Mouse (Mus musculus): ENCODE data around the gene Mdm2. TPM values are rescaled to one million over a fixed set of nuclear protein-coding genes. Genes with fewer than 3 reads are reported as not detected.

Gene Mdm2
- total and polyA plus RNA-seq, 3 experiments: 35.3 to 601 (median 42.2) TPM

DNA sequence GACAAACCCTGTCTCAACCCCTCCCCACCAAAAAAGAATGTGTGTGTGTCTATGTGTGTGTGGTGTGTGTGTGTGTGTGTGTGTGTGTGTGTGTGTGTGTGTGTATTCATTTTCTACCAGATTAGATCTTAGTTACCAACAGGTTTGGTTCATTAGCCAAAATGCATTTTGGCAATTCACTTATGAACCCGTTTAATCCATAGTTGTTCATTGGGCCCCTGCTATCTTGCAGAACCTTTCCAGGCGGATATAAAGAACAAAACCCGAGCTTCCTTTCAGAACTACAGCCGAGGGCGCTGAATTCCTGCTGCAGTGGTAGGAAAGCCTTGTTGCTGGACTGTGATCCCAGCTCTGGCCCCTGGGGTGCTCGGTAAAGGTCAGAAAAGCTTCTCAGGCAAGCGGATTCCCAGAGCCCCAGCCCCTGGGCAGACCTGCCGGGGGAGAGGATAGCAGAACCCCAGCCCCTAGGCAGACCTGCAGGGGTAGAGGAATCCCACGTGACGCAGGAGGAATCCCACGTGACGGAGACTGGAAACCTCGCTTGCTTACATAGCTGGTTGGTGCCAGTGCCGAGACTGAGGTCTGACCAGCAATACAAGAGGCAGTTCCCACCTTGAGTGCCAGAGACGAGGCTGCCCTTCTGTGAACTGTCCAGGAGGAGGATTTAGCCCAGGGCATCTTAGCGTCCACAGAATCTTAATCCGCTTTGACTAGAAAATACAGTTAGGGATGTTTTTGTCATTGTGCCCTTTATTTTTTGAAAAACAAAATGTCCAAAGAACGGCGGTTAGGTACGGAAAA lies 69.0 kb downstream of the Mdm2 start:
- Histone ChIP-seq H3K4me1 (ENCODE audit: control insufficient read depth in 1 of 2, insufficient read depth in 2 of 2, low read length in 2 of 2) (no peaks in the 10 kb centered on the region), H3K36me3 (ENCODE audit: control insufficient read depth in 1 of 2, insufficient read depth in 2 of 2, low read length in 2 of 2) (no peaks in the 10 kb centered on the region), H3K27me3 (ENCODE audit: control insufficient read depth in 1 of 2, insufficient read depth in 2 of 2, low read length in 2 of 2) (no peaks in the 10 kb centered on the region), H3K9me3 (replicated peaks; ENCODE audit: insufficient read depth, low read length) (no peaks in the 10 kb centered on the region), H3K27ac (ENCODE audit: control insufficient read depth, low read depth, low read length) (no peak overlapping the region), H3K79me2 (ENCODE audit: control insufficient read depth, insufficient read depth, low read length, poor library complexity) (no peaks in the 10 kb centered on the region), H3K9ac (ENCODE audit: control insufficient read depth, low read depth, low read length, poor library complexity, severe bottlenecking) (no peak overlapping the region), H3K4me3 (ENCODE audit: control insufficient read depth in 1 of 2, insufficient read depth in 1 of 2, low read depth in 2 of 2, low read length in 2 of 2) (no peak overlapping the region)
- no peak for DNase-seq (ENCODE audit: low read depth, low spot score)
- TF ChIP-seq SIN3A (IDR thresholded peaks at IDR 0.05; ENCODE audit: low read length) (no peak), KAT2A (conservative IDR thresholded peaks at IDR 0.05; ENCODE audit: low read depth, low read length) (no peak), HCFC1 (IDR thresholded peaks at IDR 0.05; ENCODE audit: low read depth, low read length) (no peak), MAFK (IDR thresholded peaks at IDR 0.05; ENCODE audit: borderline replicate concordance, low read depth, low read length) (no peak), ELF1 (IDR thresholded peaks at IDR 0.05; ENCODE audit: low read depth, low read length) (no peak), POLR2AphosphoS2 (IDR thresholded peaks at IDR 0.05; ENCODE audit: low read length) (no peak), GABPA (IDR thresholded peaks at IDR 0.05; ENCODE audit: low read depth, low read length) (no peak), MAZ (IDR thresholded peaks at IDR 0.05; ENCODE audit: low read depth, low read length) (no peak), MXI1 (IDR thresholded peaks at IDR 0.05; ENCODE audit: low read depth, low read length) (no peak), ETS1 (IDR thresholded peaks at IDR 0.05; ENCODE audit: low read depth, low read length) (no peak), ZMIZ1 (IDR thresholded peaks at IDR 0.05; ENCODE audit: low read depth, low read length) (no peak), CHD1 (IDR thresholded peaks at IDR 0.05; ENCODE audit: low read depth, low read length) (no peak), BHLHE40 (IDR thresholded peaks at IDR 0.05; ENCODE audit: borderline replicate concordance, low read depth, low read length) (no peak), MAX (IDR thresholded peaks at IDR 0.05; ENCODE audit: low read length) (no peak), JUND (IDR thresholded peaks at IDR 0.05; ENCODE audit: low read depth, low read length) (no peak)

GRCm38 (mm10) chr10:117640595-117641078 lies 69.9 kb downstream of the Mdm2 start:
- H3K79me2 ChIP-seq (ENCODE audit: control insufficient read depth, insufficient read depth, low read length, poor library complexity): no peaks in the 10 kb centered on the region
- no peaks in the 10 kb centered on the region for H3K36me3 ChIP-seq (ENCODE audit: control insufficient read depth in 1 of 2, insufficient read depth in 2 of 2, low read length in 2 of 2)

More at GRCm38 (mm10) chr10:117640595-117641078, 69.9 kb downstream of the Mdm2 start:
- H3K27ac ChIP-seq (ENCODE audit: control insufficient read depth, low read depth, low read length): no peak overlapping the region
- no peaks in the 10 kb centered on the region for H3K9me3 ChIP-seq (replicated peaks; ENCODE audit: insufficient read depth, low read length)
- no peaks in the 10 kb centered on the region for H3K4me1 ChIP-seq (ENCODE audit: control insufficient read depth in 1 of 2, insufficient read depth in 2 of 2, low read length in 2 of 2)
- H3K9ac ChIP-seq (ENCODE audit: control insufficient read depth, low read depth, low read length, poor library complexity, severe bottlenecking): no peak overlapping the region
- DNase-seq (ENCODE audit: low read depth, low spot score): no peak
- no peak for TF ChIP-seq NRF1 (IDR thresholded peaks at IDR 0.05; ENCODE audit: insufficient read depth, low read depth, low read length, poor library complexity, severe bottlenecking)
- no peak for TF ChIP-seq SMC3 (IDR thresholded peaks at IDR 0.05; ENCODE audit: low read depth, low read length)
- no peak for TF ChIP-seq HCFC1 (IDR thresholded peaks at IDR 0.05; ENCODE audit: low read depth, low read length)
- no peak for TF ChIP-seq POLR2AphosphoS2 (IDR thresholded peaks at IDR 0.05; ENCODE audit: low read length)
- no peak for TF ChIP-seq ZNF384 (IDR thresholded peaks at IDR 0.05; ENCODE audit: low read depth, low read length)
- no peak for TF ChIP-seq SIN3A (IDR thresholded peaks at IDR 0.05; ENCODE audit: low read length)
- no peak for TF ChIP-seq NELFE (IDR thresholded peaks at IDR 0.05; ENCODE audit: low read depth, low read length)
- TF ChIP-seq MEF2A (IDR thresholded peaks at IDR 0.05; ENCODE audit: extremely low read depth, insufficient replicate concordance, low read depth, low read length, poor library complexity, severe bottlenecking): no peak
- TF ChIP-seq E2F4 (IDR thresholded peaks at IDR 0.05; ENCODE audit: borderline replicate concordance, low read depth, low read length): no peak
- TF ChIP-seq UBTF (IDR thresholded peaks at IDR 0.05; ENCODE audit: borderline replicate concordance, insufficient read depth, low read depth, low read length): no peak
- no peak for TF ChIP-seq POLR2A (IDR thresholded peaks at IDR 0.05; ENCODE audit: control insufficient read depth in 1 of 2, insufficient read depth in 1 of 2, low read depth in 1 of 2, low read length in 2 of 2, poor library complexity in 1 of 2)
- no peak for TF ChIP-seq ZMIZ1 (IDR thresholded peaks at IDR 0.05; ENCODE audit: low read depth, low read length)
- no peak for TF ChIP-seq CHD1 (IDR thresholded peaks at IDR 0.05; ENCODE audit: low read depth, low read length)
- no peak for TF ChIP-seq MAX (IDR thresholded peaks at IDR 0.05; ENCODE audit: low read length)
- TF ChIP-seq MAFK (IDR thresholded peaks at IDR 0.05; ENCODE audit: borderline replicate concordance, low read depth, low read length): no peak
- no peaks in the 10 kb centered on the region for H3K27me3 ChIP-seq (ENCODE audit: control insufficient read depth in 1 of 2, insufficient read depth in 2 of 2, low read length in 2 of 2)
- H3K4me3 ChIP-seq (ENCODE audit: control insufficient read depth in 1 of 2, insufficient read depth in 1 of 2, low read depth in 2 of 2, low read length in 2 of 2): no peak overlapping the region
